Mouse (Mus musculus) left cerebral cortex, postnatal 25 days (tissue): ENCODE results near the gene Plpp1. TPM values are rescaled to one million over a fixed set of nuclear protein-coding genes. Genes with fewer than 3 reads are reported as not detected.

Experiments used
- DNase-seq, 2 experiments: peaks; one replicate each; pipeline ENCODE4 v3.0.0; 2022; ENCODE audit warnings: low spot score in 2 of 2, mixed read lengths in 1 of 2
- intact Hi-C: fragments of 180-260 bp; cut with DNase I; formaldehyde crosslinking; loops from one replicate; pipeline ENCODE4 v1.15.1; 2025
- total RNA-seq, 2 experiments: library from RNA; stranded (reverse); gene quantifications; 2 replicates each; pipeline ENCODE4 v1.2.3; 2021

Gene Plpp1
- 10 to 100 TPM; 28.5 to 29.4 TPM for total RNA-seq

DNA sequence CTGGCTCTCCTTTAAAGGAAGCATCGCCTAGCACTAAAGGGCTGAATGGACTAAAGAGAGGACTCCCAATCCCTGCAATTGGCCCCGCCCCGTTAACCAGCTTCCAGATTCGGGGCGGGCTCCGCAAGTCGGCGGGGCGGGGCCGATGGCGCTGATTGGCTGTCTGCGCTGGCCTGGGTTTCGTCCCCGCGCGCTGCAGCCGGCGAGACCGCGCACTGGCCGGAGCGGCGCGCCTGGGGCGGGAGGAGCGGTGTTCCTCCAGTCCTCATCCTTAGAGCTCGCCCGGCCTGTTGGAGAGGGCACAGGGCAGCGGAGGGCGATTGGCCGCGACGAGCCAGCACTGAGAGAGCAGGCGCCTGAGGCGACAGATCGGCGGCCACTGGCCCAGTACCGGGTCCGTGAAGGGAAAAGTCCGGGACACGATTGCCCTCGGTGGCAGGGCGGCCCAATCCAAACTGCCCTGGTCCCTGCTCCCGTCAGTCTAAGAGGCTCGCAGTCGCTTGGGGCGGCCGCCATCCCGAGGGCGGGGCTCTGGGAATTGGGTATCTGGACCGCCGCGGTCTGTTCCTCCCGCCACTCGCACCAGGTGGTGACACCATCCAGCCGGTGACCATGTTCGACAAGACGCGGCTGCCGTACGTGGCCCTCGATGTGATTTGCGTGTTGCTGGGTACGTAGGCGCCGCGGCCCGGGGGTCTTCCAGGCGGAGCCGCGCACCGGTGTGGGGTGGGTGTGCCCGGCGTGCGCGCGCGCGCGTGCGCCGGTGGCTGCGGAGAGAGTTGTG is at the start of gene Plpp1:
Gene Plpp1 (plus strand): TSS at position 196 of the 784 bp plus-strand sequence.
- peak; percentile 96 to 97 for DNase-seq
- intact Hi-C loops = loop anchor here (5.0 kb wide), 1 partner anchor 128 kb away; no protein-coding TSS in a partner anchor

DNA sequence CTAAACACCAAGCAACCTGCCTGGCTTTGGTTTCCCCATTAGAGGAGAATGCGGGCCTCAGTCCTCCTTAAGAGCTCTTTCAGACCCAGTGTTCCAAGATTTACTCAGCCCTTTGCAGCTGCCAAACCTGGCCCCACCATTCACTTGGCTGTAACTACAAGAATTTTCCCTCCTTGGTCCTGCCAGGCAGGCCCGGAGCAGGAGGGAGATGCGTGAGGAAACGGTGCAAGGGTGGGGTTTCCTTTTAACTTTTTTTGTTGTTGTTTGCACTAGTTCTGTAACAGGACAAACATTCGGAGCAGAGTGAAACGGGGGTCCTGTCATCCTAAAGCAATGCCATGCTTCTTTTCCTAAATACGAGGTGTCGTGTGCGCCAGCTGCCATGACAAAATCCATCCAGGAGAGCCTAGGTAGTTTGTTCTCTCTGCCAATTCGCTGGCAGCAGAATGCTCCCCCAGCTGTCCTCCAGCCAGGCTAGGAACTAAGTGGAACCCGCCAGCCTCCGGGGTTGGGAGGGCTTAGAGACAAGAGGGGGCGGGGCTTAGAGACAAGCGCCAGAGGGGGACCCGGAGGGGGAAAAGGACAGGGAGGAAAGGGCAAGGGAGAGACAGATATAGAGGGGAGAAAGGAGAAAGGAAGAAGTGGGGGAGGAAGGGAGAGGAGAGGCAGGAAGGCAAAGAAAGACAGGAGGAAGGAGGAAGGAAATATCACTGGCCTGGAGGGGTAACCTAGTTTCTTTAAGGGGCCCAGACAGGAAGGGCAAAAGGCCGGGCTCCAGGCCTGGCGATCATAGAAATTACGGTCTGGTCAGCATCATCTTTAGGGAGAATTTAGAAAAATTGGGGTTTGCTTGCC is 48.9 kb upstream of the Plpp1 start:
- peak in 1 of 2 experiments; percentile 30 for DNase-seq

DNA sequence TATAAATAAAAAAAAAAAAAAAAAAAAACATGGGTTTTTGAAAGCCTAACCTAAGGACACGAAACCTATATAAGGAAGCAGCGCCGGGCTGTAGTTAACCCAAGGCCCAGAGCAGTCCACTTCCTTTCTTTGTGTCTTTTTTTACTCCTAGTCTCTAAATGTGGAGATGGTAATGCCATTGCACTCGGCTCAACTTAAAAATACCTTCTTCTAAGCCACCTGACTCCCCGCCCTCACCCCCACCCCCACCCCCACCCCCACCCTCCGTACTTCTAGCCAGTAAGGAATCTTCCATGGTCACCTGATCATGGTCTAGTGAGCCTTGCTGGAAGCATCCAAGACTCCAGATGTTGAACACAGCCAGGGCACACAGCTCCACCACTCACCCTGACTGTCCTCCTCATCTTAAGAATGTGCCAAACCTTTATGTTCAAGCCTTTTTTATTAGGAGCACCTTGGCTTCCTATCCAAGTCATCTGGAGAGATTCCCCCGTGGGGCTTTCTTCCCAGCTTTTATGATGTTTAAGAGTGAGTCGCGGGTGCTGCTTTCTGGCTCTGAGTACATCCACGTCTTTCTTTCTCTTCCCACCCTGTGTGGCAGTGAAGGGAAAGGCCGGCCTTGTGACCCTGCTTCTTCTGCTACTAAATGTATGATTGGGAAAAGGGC is 48.1 kb upstream of the Plpp1 start:
- no peak for DNase-seq
- intact Hi-C loops = no loop called here

More for the DNA sequence above, 48.9 kb upstream of the Plpp1 start:
- intact Hi-C loops = no loop called here

DNA sequence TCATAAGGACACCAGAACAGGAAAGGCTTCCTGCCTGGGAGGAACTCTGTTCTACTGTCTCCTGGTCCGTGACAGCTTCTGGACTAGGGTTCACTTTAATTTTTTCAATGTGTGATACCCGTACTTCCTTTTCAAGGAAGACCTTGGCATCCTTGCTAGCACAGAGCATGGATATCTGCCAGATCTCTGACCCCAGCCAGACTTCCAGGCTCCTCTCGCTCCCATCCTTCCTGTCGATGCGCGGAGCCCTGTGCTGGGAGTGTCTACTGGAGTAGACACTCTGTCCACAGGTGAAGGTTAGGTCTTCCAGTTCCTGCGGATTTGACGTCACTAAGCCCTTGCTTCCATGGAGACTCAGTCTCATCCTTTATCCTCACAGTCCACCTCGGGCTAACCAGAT is 47.1 kb upstream of the Plpp1 start:
- intact Hi-C loops = no loop called here
- no peak for DNase-seq

DNA sequence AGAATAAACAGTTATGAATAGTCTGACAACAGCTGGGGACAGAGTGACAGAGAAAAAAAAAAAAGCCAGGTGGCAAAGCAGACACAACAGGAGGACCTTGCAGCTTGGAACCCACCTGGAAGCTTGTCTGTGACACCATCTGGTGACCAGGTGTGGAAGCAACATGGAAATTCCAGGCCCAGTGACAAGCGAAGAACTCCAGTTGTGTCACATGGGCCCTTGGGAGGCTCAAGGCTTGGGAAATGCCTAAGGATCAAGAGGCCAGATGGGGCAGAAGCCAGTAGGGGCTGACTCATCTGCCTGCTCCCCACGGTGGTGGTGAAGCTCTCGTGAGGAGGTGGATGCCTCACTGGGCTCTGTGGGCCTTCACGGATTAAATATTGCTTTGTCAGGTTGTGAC is 45.7 kb upstream of the Plpp1 start:
- DNase-seq = peak in 1 of 2 experiments; percentile 5
- intact Hi-C loops = no loop called here

DNA sequence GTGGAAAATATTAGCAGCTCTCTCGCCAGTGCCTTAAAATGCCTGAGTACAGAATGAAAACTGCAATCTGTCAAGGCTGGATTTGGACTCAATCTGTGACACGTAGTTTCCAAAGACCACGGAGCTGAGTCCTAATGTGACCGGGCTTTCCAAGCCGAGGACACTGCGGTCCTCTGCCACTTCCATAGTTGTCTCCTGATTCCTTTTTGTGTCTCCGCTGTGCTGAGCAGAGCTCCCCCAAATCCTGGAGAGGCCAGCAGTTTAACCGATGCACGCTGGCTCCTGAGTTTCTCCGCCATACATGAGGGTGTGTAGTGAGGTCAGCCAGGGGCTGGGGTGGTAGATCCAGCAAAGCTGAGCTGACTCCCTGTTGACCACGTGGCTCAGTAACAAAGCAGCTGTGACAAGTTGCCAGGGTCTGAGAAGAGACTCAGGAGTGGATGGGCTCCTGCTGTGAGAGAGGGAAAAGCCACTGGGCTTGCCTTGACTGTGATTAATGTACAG is 45.0 kb upstream of the Plpp1 start:
- peak in 1 of 2 experiments; percentile 4 for DNase-seq
- intact Hi-C loops = no loop called here

DNA sequence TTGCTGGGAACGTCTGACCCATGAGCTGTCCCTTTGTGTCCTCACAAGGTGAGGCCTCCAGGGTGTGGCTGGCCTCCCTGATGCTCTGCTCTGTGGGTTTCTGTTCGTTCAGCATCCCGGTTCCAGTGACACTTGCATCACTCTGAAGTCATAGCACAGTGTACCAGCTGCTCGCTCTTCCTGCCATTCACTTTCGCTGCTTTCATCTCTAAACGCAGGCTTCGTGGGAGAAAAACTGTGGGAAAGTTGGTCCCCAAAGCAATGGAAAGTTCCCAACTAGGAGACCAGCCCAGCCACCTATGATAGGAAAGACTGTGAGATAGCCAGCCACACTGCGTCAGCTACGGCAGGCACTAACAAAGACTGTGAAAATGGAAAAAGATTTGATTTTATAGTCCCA is 43.2 kb upstream of the Plpp1 start:
- intact Hi-C loops = no loop called here
- DNase-seq = no peak

DNA sequence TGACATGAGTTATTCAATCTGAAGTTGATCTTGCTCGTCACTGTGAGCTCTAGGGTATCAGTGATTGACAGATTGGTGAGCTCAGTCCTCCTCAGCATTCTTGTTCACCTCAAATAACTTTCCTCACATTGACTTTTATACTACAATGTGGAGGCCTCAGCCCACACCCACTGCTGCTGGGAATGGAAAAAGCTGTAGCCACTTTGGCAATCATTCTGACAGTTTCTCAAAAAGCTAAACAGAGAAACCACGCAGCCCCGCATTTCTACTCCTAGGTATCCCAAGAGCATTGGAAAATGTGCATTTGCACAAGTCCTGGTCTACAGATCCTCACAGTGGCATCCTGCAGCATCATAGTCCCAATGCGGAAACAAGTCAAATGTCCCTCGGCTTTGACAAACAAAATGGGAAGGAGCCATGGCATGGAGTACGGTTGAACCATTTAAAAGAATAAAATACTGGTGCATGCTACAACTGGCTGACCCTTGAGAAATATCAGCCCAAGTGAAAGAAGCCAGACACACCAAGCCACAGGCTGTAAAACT is 42.0 kb upstream of the Plpp1 start:
- intact Hi-C loops = no loop called here
- DNase-seq = peak in 1 of 2 experiments; percentile 19

DNA sequence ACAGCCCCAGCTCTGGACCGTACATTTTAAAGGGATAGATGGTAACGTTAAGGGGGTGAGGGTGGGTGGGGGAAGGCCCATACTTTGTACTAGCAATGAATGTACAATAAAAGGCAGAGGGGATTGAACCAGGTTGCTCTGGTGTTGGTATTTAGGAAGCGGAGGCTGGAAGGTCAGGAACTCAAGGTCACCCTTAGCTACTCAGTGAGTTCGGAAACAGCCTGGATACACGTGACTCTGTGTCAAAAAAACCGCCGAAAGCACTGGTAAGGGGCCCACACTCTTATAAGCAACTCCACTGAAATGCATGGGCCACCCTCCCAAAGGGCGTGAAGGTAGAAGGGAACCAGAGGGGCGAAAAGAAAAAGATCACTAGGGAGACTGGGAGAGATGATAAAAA is 41.2 kb upstream of the Plpp1 start:
- no peak for DNase-seq
- intact Hi-C loops = no loop called here

DNA sequence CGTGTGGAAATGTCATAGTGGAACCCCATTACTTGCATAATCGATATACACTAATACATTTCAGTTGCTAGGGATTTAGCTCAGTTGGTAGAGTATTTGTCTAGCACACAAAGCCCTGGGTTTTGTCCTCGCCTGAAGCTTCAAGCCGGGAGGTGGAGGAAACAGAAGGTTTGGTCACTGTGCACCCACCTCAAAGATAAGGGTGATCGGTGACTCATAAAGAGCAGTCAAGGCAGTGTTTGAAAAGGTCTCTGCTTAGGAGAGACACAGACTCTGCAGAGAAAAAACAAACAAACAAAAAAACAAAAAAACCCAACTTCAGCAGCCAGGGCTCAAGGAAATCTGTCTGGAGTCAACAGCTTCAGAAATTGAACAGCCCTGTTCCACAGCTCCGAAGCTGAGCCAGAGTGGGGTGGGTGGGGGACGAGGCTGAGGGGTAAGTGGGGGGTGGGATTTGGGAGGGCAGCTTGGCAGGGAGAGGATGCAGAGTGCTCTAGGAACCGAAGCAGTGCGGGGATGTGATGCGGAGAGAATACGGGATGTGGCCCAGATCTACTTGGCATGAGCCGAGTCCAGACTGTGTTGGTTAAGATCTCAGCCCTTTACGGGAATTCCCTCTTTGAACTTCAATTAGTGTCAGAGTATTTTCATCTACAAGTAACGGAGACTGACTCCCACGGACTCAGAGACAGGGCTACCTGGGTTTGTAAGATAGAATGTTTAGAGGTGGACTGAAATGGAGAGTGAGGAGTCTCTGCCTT is 40.6 kb upstream of the Plpp1 start:
- no peak for DNase-seq
- intact Hi-C loops = no loop called here

DNA sequence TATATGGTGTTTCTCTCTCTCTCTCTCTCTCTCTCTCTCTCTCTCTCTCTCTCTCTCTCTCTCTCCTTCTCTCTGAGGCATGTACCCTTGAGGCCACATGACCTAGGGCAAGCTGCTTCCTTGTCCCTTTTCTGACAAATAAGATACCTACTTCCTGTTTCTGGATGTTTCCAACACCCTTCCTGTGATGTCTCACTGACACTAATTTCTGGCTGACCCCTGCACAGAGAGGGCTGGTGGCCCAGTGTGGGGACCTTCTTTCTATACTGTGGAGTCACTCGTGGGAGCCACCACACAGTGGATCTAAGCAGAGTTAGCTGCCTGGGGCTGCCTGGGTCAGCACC is 40.1 kb upstream of the Plpp1 start:
- intact Hi-C loops = no loop called here
- DNase-seq = no peak

DNA sequence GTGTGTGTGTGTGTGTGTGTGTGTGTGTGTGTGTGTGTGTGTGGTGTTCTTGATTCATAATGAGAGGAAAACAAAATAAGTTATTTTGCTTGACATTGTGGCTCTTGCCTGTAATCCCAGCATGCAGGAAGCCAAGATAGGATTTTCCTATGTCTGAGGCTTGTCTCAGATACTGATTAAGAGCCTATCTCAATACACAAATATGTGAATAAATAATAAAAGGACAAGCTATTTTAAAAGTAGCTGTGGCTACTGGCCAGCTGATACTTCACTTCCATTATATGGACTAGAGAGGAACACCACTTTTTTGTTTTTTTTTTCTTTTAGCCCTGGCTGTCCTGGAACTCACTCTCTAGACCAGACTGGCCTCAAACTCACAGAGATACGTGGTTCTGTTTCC is 38.8 kb upstream of the Plpp1 start:
- intact Hi-C loops = no loop called here
- no peak for DNase-seq

DNA sequence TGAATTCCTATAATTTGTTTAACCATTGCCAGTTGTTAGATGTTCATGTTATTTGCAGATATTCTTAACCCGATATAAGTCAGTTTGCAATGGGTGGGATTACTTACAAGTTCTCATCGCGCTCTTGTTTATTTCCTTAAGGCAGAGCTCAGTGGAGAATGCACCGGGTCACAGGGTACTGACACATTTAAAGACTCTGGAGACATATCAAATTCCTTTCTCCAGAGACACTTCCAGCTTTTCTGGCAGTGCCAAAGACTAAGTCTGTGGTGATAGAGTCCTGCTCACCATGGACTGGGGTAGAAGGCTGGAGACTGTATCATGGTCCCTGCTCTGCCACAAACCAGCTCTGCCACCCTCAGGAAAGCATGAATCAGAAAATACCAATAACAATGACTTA is 38.0 kb upstream of the Plpp1 start:
- intact Hi-C loops = no loop called here
- DNase-seq = no peak

DNA sequence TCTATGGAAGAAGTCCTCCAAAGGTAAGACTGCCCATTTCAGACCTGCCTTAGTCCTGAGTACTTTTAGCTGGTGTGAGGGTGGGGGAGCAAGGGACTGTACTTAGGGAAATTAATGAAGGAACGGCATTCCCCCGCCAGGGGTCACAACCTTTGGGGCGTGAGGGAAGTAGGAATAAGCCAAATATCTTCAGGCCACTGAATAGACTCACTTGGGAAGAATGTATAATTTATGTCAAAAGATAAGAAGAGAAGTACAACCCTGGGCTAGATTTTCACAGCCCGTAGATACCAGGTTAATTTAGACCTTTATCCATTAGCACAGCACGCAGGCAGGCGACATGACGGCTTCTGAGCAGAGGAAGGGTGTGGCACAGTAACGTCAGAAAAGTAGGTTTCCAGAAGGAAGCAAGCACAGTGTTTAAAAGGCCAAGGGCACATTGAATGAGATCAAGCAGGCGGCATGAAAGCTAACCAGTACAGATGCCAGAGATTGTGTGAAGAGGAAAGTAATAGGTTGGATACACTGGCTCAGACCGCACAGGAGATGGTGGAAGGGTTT is 37.0 kb upstream of the Plpp1 start:
- intact Hi-C loops = no loop called here
- no peak for DNase-seq

DNA sequence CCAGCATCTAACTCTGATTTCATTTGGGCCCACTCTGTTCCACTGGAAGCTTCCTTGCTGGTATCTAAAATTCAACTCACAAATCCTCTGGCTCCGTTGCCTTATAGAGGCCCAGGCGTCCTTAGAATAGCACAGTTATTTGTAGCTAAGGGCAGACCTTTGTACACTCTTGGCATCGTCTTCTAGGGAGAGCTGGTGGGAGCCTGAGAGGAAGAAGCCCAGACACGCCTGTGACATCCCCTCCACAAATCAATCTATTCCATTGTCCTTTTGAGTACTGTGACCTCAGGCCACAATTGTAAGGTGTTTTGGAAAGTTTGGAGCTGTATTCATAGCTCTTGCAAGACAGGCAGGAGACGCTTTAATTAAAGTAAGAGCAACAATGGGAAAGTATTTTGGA is 36.0 kb upstream of the Plpp1 start:
- intact Hi-C loops = no loop called here
- no peak for DNase-seq

DNA sequence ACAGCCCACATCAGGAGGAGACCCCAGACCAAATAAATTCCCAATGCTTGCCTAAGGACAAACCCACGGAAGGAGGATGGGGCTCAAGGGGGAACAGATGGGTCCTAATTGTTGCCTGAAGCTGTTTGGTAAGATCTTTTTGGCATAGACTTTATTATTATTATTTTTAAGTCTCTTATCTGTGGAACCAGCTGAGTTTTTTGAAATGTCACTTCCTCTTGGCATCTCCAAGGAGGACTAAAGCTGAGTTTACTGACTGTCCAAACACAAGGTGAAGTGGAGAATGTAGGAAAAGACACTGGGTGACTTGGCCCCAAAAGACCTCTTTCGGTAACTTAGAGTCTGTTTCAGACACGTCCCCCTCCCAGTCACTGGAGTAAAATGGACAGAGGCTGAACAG is 34.9 kb upstream of the Plpp1 start:
- no peak for DNase-seq
- intact Hi-C loops = no loop called here

DNA sequence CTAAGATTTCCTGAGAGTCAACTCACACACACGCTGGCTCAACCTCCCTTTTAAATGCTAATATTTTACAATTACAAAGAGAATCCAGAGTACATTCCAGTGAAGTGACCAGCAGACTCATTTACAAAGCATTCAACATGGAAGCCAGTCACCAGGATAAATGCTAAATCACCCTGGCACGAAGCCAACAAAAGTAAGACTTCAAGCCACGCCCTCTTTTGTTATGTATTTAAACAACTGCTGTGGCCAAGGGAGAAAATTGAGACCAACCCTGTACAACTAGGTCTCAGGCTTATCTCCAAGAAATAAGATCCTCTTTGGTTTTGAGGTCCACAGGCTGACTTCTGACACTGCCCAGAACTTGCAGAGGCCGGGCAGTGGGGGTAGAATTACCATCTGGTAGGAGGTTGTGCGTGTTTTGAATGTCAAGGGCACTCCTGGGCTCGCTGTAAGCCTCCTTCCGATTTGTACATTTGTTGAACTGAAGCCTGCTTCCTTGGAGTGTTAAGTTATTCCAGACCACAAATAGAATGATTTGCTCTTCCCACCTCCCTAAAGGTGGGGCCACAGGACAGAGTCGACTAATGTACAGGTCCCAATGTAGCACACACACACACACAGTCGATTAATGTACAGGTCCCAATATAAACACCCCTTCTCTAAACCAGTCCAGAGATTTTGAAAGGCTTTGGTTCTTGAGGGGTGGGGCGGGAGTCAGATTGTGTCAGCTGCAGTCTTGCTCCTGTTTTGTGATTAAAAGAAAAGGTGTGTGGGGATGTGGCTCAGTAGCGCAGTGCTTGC is 29.9 kb upstream of the Plpp1 start:
- DNase-seq = no peak
- intact Hi-C loops = no loop called here
